Mouse (Mus musculus): ENCODE measurements around the gene Tln1.

GRCm38 (mm10) chr4:43581381-43581780 is 18.9 kb upstream of the Tln1 start:
- TF ChIP-seq POLR2A (IDR thresholded peaks at IDR 0.05; ENCODE audit: insufficient read length, low read depth), result no peak
- no peak for TF ChIP-seq E2F4 (IDR thresholded peaks at IDR 0.05; ENCODE audit: insufficient read depth)
- no peak for TF ChIP-seq POLR2AphosphoS2 (IDR thresholded peaks at IDR 0.05; ENCODE audit: insufficient read length, low read depth)
- TF ChIP-seq SRF (IDR thresholded peaks at IDR 0.05; ENCODE audit: control insufficient read depth, insufficient read length, low read depth), result no peak
- TF ChIP-seq TCF12 (IDR thresholded peaks at IDR 0.05; ENCODE audit: insufficient read depth, poor library complexity, severe bottlenecking), result no peak
- TF ChIP-seq USF1 (IDR thresholded peaks at IDR 0.05; ENCODE audit: low read depth), result no peak
- TF ChIP-seq MYOG (IDR thresholded peaks at IDR 0.05; ENCODE audit: control insufficient read depth in 1 of 3, insufficient read depth in 1 of 3, insufficient read length in 2 of 3, low read depth in 2 of 3), result no peak
- TF ChIP-seq REST (IDR thresholded peaks at IDR 0.05; ENCODE audit: insufficient read depth, insufficient read length), result no peak
- no peak for TF ChIP-seq CEBPB (IDR thresholded peaks at IDR 0.05; ENCODE audit: insufficient read depth, poor library complexity, severe bottlenecking)

Data from myocyte (in vitro differentiated cells).